Mouse (Mus musculus): Measurements from ENCODE around the gene Bmp2k.
A peak's percentile ranks its signal among the peaks of the same experiment; 100 is the strongest.

Gene Bmp2k

DNA sequence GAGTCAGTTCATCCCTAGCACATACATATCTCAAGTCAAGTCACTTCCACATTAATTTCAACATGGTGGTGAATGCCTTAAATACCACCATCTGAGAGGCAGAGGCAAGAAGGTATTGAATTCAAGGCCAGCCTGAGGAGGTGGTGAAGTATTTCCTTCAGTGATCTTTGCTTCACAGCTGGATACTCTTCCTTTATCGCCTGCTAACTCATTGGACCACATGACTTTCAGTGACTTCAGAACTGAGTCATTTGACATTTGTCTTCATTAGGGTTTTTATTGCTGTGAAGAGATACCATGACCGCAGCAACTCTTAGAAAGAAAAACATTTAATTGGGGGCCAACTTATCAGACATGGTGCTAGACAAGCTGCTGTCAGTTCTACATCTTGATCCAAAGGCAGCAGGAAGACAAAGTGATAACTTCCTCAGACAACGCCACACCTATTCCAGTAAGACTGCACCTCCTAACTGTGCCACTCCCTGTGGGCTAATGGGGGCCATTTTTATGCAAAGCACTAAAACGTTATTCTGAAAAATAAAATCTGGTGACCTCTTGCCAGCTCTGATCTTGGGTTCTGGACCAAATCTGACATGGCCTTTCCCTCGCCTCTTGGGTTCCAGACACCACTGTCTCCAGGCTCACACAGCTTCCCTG lies 24.9 kb upstream of the Bmp2k start:
- DNase-seq: no peak

DNA sequence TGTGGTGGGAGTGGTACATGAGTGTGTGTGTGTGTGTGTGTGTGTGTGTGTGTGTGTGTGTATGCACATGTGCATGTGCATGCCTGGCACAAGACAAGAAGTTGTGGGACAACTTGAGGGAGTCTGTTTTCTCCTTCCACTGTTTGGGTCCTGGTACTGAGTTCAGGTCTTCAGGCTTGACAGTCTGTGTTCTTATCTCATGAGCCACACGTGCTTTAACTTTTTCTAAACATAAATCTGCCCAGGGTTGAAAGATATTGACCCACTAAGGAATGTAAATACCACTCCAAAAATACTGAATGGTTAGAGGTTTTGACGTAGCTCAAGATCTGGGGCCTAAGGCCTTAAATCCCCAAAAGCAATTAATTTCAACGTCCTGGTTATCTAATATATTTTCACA lies 23.8 kb upstream of the Bmp2k start:
- no peak for DNase-seq

DNA sequence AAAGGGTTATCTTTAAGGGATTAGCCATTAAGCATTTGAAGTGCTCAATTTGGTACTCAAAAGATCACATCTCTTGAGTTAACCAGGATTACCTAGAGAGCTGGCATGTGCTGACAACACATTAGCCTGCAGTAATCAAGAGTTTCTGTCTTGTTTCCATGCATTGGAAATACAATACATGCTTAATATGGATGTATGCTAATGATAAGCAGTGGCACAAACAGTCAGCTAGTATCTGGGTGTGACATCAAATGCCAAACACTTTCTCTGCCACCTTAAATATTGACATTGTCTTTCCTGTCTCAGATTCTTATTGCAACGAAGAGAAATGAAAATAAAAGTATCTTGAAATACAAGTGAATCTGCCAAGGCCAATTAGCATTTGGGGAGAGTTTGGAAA lies 22.8 kb upstream of the Bmp2k start:
- DNase-seq: no peak

DNA sequence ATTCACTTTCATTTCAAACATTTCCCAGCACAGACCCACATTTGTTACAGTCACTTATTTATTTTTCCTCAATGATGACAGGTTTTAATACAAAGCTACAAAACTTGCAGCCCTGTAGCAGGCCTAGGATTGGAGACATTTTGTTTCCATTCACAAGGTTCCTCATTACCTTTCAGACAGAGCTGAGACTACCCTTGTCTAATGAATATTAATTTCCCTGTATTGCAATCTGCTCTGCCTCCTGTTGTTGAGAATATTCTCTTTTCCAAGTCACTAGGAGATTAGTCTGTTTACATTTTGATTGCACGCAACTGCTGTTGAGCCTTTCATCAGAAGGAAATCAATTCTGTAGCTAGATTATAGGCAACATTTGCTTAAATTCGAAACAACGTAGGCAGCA lies 22.4 kb upstream of the Bmp2k start:
- no peak for DNase-seq

DNA sequence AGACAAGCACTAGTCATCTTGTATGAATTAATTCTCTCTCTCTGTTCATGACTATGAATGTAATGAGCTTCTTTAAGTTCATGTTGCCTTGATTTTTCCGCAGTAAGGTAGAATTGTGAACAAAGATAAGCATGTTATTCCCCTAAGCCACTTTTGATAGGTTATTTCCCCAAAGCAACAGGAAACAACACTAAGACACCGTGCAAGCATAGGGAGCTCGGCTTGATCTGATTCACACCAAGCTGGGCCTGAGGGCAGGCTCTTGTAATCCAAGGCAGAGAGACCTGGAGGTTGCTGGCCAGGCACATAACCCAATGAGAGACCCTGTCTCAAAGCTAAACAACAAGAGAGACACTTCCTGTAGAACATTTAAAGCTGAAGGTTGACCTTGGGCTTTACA lies 21.3 kb upstream of the Bmp2k start:
- DNase-seq: no peak

DNA sequence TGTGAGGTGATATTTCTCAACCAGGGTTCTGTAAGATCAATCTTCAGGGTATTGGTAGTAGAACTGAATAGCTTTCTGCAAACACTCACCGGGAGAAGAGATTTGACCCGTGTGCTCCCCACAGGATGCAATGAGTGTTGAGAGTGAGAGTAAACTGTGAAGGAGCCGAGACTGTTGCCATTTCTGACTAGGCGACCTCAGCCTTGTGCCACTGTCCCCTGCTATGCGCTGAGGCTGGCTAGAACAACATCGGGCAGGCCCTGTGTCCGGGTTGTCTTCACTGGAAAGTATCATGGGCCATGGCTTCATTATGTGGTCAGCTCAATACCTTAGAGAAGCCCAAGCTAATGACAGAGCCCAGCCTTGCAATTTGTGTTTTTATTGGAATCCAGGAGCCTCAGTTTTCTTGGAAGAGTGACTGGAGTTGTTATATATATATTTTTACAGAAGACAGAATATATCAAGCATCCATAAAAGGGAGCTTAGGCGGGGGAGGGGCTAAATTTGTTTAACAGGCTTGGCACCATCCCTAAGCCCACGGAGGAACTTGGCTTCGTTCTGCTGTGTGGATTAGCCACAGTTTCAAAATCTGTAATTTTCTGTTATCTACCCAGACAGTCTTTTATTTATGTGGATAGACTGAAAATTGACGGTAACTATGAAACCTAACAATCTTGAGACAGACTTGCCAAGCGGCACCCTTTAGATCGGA lies 18.0 kb upstream of the Bmp2k start:
- DNase-seq: no peak

DNA sequence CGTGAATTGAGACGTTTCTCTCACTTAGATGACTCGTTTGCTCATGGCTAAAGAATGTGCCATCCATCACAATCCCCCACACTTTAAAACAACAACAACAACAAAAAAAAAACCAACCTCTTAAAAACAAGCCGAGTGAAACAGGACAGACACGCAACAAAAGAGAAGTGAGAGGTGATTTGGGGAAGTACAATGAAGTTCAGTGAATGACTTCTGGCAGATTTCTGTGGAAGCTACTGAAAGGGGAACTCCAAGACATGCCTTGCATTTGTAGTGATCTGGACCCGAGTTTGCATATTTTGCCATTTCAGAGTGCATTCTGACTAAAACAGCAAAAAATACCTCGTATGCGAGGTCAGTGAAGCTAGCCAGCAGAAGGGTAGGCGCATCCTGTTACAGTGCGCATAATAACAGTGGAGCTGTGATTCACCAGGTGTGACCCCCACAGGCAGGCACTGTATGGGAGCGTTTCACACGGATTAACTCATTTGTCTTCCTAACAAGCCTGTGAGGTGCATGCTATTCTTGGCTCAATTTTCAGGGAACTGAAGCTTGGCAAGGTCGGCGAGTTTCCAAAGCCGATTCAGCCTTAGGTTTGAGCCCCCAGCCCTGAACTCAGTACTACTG lies 17.4 kb upstream of the Bmp2k start:
- DNase-seq: no peak

DNA sequence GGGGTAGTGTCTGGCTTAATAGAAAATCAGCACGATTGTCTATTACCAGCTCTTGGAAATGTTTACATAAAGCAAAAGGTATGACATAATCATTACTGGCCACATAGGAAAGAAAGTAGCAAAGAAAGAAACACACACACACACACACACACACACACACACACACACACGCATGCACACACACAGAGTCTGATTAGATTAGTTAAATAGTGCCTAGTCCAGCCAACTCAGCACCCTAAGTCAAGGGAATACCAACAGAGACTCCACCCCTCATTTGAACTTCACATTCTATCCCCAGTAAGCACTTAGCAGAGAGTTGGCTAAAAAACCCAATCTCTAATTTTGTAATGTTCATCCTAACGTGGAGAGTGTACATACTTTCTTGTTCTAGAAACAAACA lies 15.5 kb upstream of the Bmp2k start:
- no peak for DNase-seq

DNA sequence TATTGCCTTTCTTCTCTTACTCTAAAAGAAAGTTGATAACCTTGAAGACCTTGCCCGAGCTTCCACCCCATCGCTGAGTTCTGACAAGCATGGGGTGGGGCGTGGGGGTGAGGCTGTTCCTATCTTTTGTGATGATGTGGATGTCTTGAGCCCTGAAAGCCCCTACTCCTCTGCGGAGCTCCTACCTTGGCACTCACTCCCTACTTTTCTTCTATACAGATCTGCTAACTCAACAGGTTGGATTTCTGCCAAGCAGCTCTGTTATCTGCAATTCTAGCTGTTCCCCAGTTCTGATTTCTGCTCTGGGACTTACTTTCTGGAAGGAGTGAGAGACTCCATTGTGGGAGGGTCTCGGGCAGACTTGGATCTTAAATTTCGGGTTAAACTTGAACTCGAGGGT lies 14.3 kb upstream of the Bmp2k start:
- no peak for DNase-seq

DNA sequence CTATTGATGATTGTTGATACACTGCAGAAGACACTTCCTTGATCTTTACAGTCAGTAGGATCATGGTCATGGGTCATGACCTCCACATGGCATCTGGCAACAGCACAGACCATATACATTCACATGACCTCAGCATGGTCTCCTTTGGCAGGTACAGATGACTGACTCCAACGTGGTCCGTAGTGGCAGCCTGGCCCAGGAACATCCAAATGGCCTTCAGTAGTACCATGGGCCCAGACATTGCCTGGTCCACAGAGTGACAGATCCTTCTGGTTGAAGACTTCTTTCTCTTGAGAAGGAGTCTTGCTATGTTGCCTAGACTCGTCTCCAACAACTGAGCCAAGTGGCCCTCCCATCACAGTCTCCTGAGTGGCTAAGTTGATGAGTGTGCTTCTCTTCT lies 10.6 kb upstream of the Bmp2k start:
- no peak for DNase-seq

DNA sequence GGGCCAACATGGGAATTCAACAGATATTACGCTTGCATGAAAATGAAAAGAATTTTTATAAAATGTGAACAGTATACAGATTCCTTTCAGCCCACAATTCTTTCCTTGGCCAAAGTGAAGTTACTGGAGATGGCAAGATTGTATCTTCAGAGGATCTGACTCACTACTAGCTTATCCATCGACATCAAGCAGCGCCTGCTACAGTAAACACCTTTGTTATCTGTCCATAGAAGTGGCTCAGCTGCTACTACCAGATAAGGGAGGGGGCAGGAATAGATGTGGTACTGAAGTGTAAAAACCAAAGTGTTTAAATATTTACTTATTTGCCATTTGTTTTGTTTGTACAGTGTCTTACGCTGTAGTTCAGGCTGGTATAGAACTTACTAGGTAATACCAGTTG lies 8.6 kb upstream of the Bmp2k start:
- no peak for DNase-seq

DNA sequence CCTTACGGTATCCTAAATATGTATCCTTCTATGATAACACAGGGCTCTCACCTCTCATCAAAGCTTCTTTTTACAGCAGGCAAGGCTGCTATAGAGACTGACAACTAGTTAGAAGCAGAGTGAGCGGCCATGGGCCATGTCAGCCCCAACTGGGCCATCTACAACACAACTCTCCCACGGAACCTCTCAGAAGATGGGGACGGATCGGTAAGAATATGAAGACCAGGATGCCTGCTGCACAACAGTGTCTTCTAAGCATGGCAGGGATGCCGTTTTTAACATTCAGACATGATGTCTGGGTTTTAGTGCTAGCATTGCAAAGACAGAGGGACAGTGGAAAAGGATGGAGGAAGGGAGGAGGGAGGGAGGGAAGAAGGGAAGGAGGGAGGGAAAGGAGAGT lies 6.3 kb upstream of the Bmp2k start:
- no peak for DNase-seq

DNA sequence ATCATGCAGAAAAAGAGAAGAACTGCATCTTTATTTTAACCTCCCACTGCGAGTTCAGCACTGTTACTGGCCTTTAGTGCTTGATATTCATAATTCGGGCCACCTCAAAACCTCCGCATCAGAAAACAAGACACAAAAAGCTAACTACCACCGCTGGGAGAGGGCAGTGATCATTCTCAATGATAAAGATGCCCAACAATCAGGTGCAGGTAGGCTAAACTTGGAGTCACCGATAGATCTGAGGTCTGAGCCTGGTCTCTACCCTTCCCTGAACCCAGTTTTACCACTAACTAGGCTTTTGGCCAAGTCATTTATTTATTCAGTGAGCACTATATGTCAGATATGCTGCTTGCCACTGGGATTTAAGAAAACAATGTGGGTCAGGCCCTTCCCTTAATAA lies 4.8 kb upstream of the Bmp2k start:
- no peak for DNase-seq

DNA sequence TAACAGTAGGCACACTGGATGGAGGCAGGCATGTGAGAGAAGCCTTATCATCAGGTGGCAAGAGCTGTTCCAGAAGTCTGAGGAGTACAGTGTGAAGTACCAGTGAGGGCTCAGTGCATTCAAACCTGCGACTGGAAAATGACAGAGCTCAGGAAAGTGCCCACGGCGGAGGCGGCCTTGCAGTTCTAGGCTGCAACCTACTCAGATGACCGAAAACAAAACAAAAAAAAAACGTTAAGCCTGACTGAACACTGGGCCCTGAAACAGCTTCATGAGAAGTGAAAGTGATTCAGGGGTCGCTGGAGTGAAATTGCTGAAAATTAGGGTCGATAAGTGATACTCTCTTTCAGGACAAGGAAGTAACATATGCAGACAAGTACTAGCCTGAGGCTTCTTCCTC lies 4.4 kb upstream of the Bmp2k start:
- no peak for DNase-seq

DNA sequence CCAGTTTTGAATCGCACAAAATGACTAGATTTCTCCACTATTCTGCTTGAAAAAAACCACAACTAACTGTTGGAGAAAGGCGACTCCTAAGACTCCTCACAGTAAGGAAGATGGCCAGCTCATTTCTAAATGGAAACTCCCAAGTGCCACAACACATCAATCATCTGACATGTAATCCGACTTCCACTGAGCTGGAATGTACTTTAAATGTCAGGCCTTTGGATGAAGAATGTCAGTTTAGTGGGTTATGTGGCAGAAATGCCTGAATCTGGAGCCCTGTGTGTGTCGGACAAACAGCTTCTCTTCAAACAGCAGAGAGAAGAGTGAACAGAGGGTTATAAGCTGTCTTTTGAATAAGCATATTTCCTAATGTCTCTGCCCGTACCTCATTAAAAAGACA lies 1.7 kb upstream of the Bmp2k start:
- no peak for DNase-seq

DNA sequence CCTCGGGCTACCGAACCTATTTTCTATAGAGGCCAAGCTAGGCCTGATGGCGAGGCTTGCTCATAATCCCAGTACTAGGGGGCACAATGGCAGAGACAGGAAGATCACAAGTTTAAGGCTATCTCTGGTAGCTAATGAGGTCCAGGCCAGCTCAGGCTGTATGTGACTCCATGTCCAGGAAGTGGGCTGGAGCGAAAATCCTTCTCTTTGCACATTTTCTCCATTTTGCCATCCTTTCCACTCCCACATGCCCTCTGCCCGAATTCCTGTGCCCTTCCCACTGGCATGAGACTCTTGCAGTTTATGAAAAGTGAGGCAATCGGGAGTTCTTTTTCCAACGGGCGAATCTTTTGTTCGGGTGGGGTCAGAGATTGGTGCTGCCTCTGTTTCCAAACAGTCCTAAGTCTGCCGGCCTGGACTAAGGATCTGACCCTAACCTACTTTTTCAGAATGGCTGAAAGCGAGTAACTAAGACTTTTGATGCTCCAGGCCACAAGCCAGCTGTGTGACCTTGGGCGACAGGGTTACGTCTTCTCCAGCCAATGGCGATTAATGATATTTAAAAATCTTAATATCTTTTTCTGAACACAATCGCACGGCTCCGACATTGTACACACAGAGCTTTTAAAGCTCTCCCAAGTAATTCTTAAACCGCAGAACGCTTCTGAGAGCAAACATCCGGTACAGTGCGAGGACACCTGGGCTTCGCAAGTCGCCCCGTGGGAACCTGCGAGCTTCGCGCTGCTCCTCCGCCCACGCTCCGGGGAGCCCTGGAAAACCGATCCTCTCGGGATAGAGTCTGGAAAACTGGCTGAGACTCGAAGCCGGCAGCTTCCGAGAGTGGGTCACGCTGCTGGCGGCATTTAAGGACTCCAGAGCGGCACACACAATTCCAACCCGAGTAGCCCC lies 834 bp upstream of the Bmp2k start:
- DNase-seq: peak; percentile 27 to 37

DNA sequence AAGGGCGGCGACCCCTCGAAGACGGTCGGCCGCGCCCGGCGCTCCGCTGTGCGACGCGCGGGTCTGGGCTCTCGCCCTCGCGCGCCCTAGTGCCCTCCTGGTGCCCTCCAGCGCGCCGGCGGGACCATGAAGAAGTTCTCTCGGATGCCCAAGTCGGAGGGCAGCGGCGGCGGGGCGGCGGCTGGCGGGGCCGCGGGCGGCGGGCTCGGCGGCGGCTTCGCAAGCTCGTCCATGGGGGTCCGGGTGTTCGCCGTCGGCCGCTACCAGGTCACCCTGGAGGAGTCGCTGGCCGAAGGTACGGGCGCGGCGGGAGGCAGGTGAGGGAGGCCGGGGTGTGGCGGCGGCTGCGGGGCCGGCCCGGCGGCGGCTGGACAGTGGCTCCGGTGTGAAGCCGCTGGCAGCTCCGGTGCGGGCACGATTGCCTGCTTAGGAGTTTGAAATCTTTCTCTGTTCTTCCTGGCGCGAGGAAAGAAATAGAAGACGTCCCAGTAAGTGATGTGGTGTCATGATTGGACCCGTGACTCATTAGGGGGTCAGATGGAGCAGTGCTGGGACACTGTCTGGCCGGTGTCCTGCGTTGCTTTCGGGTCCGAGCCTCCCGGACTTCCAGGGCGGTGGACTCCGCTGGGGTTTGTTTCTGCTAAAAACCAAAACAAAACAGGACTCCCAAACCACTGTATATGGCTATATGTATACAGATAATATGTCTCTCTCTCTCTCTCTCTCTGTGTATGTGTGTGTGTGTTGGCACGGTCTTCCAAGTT lies 495 bp downstream of the Bmp2k start:
- DNase-seq: peak in 1 of 2 experiments; percentile 53

DNA sequence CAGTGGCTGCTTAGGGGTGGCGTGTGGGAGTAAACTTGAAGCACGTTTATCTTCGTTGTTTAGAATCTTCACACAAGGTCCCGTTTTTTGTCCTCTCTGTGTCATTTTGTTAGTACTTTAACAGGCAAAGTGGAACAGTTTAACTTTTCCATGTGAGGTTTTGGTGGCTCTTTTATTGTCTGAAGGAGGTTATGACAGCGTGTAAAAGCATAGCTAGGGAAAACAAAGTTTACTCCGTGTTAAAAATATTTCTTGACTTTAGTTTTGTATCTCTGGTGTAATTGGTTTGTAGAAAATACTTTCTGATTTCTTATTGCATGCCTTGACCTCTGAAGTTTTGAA lies 1.0 kb downstream of the Bmp2k start:
- no peak for DNase-seq

DNA sequence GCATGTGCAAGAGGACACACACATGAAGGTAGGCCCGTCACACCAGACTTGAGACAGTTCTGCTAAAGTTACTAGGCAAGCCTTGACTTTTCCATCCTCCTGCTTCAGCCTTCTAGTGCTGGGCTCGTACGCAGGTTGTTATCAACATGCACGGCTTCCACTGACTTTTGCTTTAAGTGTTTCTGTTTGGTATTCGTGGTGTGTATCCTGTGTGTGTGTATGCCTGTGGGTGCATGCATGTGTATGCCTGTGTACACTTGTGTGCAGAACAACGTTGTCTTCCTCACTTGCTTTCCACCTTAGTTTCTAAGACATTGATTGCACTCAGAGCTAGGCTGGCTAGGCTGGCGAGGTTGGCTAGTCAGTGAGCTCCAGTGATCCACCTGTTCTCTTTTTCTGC lies 2.1 kb downstream of the Bmp2k start:
- no peak for DNase-seq

DNA sequence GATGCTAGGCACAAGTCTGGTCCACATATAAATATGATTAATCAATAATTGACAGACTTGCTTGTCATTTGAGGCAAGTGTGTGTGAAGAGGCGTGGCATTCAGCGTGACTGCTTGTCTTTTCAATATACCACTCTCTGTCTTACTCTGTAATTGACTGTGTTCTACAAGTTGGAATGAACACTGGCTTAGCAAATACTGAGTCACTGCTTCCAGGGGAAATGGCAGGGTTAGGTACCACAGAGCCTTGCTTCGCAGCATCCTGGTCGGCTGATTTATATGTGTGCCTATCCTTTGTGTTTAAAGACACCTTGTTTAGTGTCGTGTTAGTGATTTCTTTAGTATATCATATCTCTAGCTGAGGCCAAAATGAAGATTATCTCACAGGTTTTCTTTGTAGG lies 3.0 kb downstream of the Bmp2k start:
- DNase-seq: no peak

DNA sequence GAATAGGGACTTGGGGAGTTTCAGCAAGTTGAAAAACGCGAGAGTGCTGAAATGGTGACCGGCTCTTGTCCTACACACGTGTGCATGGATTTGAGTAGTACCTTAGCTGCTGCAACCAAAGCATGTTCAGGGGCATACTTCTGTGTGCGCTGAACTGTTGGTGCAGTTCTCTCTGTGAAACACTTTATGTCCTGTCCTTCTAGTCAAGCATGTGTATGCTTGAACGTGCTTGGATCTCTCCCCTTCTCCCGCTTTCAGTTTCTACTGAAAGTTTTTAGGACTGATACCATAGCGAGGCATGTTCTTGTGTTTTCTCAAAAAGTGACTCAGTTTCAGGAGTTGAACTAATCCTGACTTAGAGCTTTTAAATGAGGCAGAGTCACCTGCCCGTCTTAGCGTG lies 3.7 kb downstream of the Bmp2k start:
- no peak for DNase-seq

DNA sequence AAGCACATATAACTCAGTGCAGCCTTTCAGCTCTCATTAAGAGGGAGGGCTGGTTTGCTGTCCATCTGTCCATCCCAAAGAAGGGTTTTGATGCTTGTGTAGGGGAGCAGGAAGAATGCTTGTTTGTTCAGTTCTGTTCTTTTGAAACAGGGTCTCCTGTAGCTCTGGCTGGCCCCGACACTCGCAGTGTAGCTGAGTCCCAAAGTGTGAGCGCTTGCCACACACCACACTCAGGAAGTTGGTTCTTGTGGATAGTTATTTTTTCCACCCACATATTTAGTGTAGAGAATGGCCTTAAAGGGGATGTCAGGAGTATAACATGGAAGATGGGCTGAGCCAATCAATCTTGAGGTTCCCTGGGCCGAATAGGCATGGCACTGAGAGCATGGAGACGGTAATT lies 4.1 kb downstream of the Bmp2k start:
- DNase-seq: no peak

DNA sequence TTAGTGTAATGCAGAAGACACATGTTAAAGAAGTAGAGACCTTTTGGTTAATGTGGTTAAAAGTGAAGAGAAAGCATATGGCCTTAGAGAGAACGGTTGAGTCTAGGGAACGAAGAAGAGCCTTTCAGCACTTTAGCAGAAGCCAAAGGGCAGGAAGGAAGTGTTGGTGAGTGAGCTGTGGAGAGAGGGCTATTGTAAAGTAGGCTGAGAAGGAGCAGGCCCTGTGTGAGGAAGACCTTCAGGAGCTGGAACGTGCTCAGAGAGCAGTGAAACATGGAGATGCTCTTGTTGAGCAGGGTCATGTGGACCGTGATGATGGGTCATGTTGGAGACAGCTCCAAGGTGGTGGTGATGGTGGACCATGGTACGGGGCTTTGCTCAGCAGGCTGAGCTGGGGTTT lies 4.8 kb downstream of the Bmp2k start:
- peak in 1 of 2 experiments; percentile 31 for DNase-seq

All from kidney, adult 8-10 months (tissue).